Mouse (Mus musculus) frontal cortex, adult (tissue): ENCODE results near the gene Rph3al.

Source experiments
- ATAC-seq: cut with Nextera tagmentation; 2 replicates; pipeline ENCODE4 v1.9.2; 2017; ENCODE audit warnings: mild to moderate bottlenecking, moderate library complexity, mixed read lengths; ENCODE audit not compliant: low TSS enrichment

Gene Rph3al

DNA sequence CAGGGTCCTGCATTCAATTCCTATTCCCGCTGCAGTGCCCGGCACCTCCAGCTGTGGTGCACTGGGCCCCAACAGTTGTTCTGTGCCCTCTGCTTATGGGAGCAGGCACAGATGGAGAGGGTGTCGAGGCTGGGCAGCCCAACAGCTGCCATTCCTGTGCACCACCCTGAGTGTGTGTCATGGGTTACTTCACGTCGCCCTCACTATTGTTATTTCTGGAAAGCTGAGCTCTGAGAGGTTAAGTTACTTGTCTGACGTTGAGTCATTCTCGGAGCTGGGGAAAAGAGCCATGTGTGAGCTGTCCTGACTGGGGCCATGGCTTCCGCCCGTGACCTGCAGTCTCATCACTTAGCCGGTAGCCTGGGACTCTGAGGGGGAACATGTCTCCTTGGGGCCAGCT lies 125.1 kb downstream of the Rph3al start:
- ATAC-seq: no peak

DNA sequence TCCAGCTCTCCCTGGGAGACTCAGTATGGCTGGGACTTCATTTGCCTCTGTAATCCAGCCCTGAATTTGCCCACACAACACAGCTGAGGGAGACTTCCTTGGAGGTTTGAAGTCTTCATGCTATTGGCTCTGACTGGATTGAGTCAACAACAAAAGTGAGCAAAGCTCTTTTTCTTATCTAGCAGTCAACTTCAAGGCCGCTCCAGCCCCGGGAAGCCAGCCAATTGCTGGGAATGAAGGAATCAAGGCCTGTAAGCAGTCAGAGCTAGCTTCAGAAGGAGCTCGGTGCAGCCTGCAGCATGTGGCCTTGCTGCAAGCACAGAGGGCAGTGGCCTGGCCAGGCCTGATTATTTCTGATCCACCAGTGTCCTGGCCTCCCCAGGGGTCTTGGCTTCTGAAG lies 126.3 kb downstream of the Rph3al start:
- no peak for ATAC-seq

DNA sequence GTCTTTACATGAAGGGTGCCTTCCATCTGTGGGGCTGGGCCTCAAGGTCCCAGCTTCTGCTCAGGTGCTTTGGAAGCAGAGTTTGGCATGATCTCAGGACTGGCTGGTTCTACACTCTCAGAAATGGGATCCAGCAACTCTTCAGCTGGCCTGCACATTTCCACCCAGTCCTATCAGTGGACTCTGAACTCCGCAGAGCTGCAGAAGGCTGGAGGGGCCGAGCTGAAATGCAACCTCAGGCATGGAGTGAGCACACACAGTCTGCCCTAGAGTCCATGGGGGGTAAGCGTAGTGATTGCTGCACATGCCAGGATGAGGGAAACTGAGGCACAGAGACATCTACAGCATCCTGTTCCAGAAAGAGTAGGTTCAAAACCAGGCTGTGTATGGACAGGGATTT lies 127.7 kb downstream of the Rph3al start:
- ATAC-seq: no peak

DNA sequence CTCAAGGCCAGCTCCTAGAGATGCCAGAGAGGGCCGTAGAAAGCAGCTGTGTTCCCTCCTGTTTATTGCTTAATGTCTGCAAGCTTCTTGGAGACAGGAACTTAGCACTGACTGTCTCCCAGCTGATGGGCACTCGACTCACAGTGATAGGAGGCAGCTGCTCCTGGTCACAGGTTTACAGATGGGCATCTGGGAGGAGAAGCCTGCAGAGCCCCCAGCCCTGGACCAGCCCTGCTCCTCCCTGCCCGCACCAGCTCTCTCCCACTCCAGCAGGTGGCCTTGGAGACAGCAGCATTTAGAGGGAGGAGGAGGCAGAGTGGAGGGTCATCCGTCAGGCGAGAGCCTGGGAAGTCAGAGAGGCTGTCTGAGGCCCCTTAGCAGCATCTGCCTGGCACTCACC lies 130.7 kb downstream of the Rph3al start:
- no peak for ATAC-seq

DNA sequence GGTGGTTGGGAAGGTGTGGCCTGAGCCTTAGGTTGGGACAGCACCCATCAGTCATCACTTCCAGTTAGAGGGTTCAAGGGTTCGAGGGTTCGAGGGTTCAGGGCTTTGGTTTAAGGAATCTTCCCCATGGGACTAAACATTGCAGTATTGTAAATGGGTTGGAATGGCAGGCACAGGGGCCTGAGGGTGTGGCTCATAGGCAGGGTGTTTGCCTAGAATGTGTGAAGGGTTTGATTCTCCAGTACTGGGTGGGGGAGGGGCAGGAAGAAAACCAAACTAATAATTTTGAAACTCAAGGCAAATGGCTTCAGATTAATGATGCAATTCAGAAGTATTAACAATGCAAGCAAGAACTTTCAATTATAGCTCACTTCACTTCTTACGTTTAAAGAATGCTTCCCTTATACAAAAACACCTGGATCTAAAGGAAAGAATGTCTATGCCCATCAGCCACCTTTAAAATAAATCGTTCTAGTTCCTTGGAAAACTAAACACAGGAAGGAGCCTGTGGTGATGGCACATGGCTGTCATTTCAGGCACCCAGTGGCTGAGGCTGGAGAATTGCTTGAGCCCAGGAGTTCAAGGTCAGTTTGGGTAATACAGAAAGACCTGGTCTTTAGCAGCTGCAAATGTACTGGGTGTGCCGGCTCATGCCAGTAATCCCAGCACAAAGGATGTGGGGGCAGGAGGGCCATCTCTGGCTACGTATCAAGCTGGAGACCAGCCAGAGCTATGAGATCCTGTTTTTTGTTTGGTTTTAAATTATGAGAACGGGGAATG lies 136.3 kb downstream of the Rph3al start:
- no peak for ATAC-seq

DNA sequence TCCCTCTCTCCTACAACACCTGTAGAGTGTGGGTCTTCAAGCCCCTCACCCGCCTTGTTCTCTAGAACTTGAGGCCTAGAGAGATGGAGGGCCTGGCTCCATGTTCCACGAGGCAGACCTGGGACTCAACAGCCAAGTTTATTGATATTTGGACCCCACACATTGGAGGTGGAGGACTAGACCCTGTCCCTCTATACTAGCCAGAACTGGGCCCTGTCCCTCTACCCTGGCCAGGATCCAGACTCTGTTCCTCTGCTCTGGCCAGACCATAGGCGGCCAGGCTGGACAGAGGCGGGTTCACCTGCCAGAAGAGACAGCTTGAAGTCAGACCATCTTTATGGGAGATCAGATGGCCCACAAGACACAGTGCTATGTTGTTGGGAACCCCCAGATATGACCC lies 136.9 kb downstream of the Rph3al start:
- ATAC-seq: no peak

DNA sequence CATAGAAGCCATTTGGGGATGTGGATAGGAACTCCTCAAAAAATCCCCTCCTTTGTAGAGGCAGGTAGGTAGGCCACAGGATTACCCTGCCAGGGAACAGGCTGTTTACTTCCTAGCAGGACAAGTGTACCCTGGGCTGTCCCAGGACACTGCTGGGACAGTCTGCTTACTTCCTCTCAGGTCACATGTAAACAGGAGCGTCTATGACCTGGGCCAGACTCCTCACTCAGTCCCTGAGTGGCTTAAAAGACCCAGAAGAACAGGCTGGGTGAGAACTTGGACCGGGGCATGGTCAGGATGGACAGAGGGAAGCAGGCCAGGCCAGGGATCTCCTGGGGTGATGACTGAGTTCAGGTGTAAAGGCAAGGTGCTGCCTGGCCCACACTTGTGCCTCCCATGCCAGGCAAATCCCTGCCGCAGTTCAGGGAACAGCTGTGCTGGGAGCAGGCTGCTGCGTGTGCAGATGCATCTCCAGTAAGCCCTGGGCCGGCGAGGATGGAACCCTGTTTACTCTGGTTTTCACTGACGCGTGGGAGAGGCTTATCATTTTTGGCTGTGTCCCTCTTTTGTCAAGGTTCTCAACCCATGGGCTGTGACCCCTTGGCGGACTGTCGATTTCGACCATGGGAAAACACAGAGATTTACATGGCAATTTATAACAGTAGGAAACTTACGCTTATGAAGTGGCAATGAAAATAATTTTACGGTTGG lies 141.5 kb downstream of the Rph3al start:
- ATAC-seq: no peak

DNA sequence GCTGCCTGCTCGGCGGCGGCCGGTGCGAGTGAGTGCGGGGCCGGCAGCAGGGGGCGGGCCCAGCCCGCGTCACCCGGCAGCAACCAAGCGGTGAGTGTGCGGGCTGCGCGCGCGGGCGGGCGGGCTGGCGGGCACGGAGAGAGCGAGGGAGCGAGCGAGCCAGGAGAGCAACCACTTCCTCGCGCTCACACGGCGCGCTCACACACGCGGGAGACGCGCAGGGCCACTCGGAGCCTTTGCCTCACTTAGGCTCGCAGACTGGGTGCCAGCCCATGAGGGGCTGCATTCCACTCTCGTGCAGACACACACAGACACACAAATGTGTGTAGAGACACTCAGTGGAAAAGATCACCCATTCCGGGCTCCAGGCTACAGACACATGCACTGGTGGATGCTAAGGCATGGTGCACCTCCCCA lies 142.2 kb downstream of the Rph3al start, which contains the start of gene Doc2b:
TSS of gene Doc2b (minus strand) at position 21 of the 417 bp plus-strand sequence.
- ATAC-seq: peak; percentile 91

DNA sequence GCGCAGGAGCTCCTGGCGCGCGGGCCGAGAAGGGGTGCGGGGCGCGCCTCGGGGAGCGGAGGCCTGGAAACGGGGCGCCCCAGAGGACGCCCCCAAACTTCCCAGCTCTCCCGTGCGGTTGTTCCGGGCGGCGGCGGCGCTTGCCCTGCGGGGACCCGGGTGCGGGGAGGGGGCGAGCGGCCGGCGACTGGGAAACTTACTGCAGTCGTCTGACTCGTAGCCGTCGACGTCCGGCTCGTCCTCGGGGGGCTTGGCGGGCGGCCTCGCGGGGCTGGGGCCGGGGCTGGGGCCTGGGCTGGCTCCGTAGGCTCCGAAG lies 142.9 kb downstream of the Rph3al start:
- no peak for ATAC-seq

DNA sequence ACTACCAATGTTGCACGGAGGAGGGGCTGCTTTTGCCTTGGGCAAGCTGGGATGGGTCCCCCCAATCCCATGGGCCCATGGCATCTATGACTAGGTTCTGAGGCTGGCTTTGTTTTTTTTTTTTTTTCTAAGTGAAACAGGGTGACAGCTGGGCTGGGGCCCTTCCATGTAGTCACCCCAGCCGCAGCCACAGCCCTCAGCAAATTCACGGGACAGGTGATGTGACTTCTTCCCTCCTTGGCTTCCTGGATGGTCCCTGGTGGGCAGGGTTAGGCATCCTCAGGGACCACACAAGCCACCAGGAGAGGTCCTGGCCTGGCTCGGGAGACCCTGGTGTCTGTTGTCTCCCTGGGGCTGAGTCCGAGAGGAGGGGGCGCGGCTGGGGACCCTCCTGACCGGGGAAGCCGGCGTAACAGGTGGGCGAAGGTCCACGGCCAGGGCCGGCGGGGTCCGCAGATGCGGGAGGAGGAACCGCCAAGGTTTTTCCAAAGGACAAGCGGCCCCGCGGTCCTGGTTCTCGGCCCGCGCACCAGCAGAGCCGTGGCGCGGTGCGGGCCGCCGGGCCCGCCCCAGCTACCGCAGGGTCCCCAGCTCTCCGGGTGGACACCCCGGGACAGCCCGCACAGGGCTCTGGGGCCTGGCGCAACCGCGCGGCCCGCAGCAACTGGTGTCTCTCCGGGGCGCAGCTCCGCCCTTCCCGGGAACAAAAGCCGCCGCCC lies 143.5 kb downstream of the Rph3al start:
- no peak for ATAC-seq

DNA sequence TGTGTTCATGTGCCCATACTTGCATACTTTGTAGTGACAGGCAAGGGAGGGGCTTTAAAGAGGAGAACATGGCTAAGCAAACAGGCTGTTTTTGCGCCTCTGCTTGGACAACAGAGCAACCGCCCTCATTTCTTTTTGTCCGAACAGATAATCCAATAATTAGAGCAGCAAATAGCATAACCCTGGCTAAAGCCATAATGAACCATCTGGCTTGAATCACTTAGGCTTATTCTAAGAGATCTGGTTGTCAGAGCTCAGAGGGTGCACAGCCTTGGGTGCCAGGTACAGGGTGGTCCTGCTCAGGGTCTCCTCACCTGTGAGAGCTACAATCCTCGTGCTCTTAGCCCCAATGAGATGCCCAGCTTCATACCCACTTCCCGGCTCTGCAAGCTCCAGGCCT lies 144.9 kb downstream of the Rph3al start:
- ATAC-seq: no peak

DNA sequence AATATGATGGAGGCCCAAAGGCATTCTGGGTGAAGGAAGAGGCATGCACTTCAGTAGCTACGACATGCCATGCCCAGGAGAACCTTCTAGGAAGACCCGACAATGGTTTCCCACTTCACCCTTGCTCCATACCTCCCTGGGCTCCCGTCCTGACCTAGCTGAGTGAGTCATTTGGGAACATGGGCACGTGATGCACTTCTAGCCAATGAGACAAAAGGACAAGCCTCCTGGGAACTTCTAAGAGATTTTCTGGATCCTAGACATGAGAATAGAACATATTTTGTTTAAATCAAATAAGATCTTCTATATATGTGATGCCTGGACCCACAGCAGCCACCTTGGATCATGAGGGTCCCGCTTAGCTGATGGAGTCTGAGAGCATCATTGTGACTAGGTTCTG lies 145.7 kb downstream of the Rph3al start:
- no peak for ATAC-seq

DNA sequence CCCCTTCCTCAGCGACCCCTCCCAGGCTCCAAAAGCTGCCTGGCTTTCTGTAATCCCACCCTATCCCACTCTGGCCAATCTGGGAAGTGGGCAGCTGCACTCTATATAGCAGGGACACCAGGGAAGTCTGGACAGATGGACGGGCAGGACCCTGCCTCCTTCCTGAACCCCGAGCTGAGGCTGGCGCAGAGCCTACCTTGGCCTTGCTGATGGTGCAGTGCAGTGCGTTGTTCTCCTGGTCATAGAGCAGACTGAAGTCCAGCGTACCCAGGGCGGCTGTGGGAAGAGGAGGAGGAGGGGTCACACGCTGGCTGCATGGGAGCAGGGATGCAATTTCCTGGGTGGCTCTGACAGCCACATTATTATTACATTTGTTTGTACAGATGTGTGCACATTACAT lies 152.3 kb downstream of the Rph3al start:
- ATAC-seq: no peak

DNA sequence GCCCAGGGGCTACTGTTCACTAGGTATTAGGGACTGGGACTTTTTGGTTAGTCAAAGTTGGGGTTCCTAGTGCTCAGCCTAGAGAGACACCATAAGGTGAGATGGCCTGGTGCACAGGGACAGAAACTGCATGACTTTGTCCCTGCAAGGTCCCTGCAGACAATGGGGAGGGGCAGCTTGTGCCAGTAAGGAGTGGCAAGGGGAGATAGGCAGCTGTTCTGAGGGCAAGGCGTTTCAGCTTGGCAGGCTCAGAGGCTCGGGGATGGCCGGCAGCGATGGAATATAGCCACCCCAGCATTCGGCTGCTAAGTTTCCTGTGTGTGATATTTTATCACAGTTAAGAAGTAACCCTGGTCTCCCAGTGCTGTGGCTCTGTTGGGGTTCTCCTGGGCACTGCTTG lies 154.4 kb downstream of the Rph3al start:
- no peak for ATAC-seq

DNA sequence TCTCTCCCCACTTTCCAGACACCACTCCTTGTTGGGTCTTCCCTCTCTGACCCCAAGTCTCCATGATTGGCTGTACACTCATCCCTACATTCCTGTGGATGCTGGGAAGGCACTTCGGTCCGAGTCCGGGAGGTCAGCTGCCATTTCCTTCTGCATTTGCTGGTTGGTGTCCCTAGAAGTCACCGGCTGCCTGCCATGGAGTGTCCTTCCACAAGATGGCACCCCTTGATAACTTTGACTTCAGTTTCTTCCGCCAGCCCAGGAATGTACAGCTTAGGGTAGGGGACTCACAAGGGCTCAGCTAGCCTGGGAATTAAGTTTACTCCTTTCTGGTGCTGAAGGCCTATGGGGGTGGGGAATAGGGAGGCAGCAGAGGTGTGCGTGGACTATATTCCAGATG lies 156.3 kb downstream of the Rph3al start:
- ATAC-seq: peak; percentile 62; the same call in 1 of the 2 replicates
